Mouse (Mus musculus) midbrain, postnatal 0 days (tissue): ENCODE data around the gene Aifm3. TPM values are rescaled to one million over a fixed set of nuclear protein-coding genes. Genes with fewer than 3 reads are reported as not detected.
A peak's percentile ranks its signal among the peaks of the same experiment; 100 is the strongest.
"Not testable (repeated sequence)": the region's sequence is repeated elsewhere in the genome, so short reads cannot be mapped to it uniquely, and the experiment has no call there.

Experiments
- ATAC-seq: fragments of 200-750 bp; cut with Nextera tagmentation; 2 replicates; pipeline ENCODE4 v1.8.0; 2017; ENCODE audit warnings: moderate number of reproducible peaks, mild to moderate bottlenecking, moderate TSS enrichment, moderate library complexity; ENCODE audit not compliant: low FRiP score
- DNase-seq: peaks from one replicate; pipeline ENCODE4 v3.0.0-alpha.2; 2015; ENCODE audit warnings: low spot score
- H3K27ac ChIP-seq: fragments of 300-500 bp; sonication (generic); 2 replicates; pipeline ENCODE4 v1.5.1; 2014; ENCODE audit warnings: low read depth, mild to moderate bottlenecking, low read length, mixed read lengths
- H3K27me3 ChIP-seq: fragments of 300-500 bp; sonication (generic); 2 replicates; pipeline ENCODE4 v1.6.1; 2014; ENCODE audit warnings: low read length, control low read depth, mixed read lengths; ENCODE audit not compliant: insufficient read depth
- H3K36me3 ChIP-seq: fragments of 300-500 bp; sonication (generic); 2 replicates; pipeline ENCODE4 v1.6.1; 2014; ENCODE audit warnings: low read length, control low read depth, mixed read lengths; ENCODE audit not compliant: insufficient read depth
- H3K4me1 ChIP-seq: fragments of 300-500 bp; sonication (generic); 2 replicates; pipeline ENCODE4 v1.6.1; 2014; ENCODE audit warnings: mild to moderate bottlenecking, control low read depth, antibody characterized with exemption, low read length, mixed read lengths; ENCODE audit not compliant: insufficient read depth
- H3K4me2 ChIP-seq: fragments of 300-500 bp; sonication (generic); 2 replicates; pipeline ENCODE4 v1.6.1; 2014; ENCODE audit warnings: low read depth, mild to moderate bottlenecking, low read length, mixed read lengths; ENCODE audit not compliant: poor library complexity, severe bottlenecking
- H3K4me3 ChIP-seq: fragments of 300-500 bp; sonication (generic); 2 replicates; pipeline ENCODE4 v1.5.1; 2014; ENCODE audit warnings: low read depth, mild to moderate bottlenecking, low read length, moderate library complexity
- H3K9ac ChIP-seq: fragments of 300-500 bp; sonication (generic); replicated peaks from 2 replicates; pipeline ENCODE4 v1.6.1; 2014; ENCODE audit warnings: mild to moderate bottlenecking, low read length, moderate library complexity, mixed read lengths; ENCODE audit not compliant: poor library complexity, severe bottlenecking
- H3K9me3 ChIP-seq: fragments of 300-500 bp; sonication (generic); 2 replicates; pipeline ENCODE4 v1.6.1; 2016; ENCODE audit warnings: low read length, control low read depth
- CTCF ChIP-seq: IDR thresholded peaks from 2 replicates; pipeline ENCODE4 v1.5.1; 2016; ENCODE audit warnings: antibody characterized with exemption, mild to moderate bottlenecking
- WGBS: fragments of 180-500 bp; shearing (Covaris S2); extraction: QIAGEN DNeasy Blood & Tissue Kit; methylation state at CpG from one replicate; pipeline ENCODE4 v1.1.7; 2014; 5-methylcytosine and 5-hydroxymethylcytosine counted together
- polyA plus RNA-seq: library from polyadenylated mRNA; unstranded; fragments of >200 nt; fragmentation: Nextera tagmentation; extraction: Ambion mirVana; gene quantifications from 2 replicates; pipeline ENCODE4 v1.2.1, GENCODE M21; 2015
- total RNA-seq: library from RNA; depleted of rRNA; stranded (reverse); fragments of >200 nt; gene quantifications from 2 replicates; pipeline ENCODE4 v1.2.3, GENCODE M21; 2014

The Aifm3 gene
- total and polyA plus RNA-seq, 2 experiments from 2014 or later, result 14.1 to 23.2 TPM

GRCm38 (mm10) chr16:17507018-17507552 lies 17.7 kb downstream of the Aifm3 start:
- Histone ChIP-seq H3K27ac (no peak overlapping the region), H3K9me3 (no peaks in the 10 kb centered on the region), H3K4me1 (peaks cover 12% of the 10 kb centered on the region), H3K36me3 (peaks cover 8% of the 10 kb centered on the region), H3K4me3 (no peak overlapping the region), H3K9ac (no peak overlapping the region), H3K4me2 (no peak overlapping the region), H3K27me3 (no peaks in the 10 kb centered on the region)
- ATAC-seq (no peak), DNase-seq (no peak)
- no peak for TF ChIP-seq CTCF
- 91% methylated on average over 5 of the region's 5 CpGs for WGBS

DNA sequence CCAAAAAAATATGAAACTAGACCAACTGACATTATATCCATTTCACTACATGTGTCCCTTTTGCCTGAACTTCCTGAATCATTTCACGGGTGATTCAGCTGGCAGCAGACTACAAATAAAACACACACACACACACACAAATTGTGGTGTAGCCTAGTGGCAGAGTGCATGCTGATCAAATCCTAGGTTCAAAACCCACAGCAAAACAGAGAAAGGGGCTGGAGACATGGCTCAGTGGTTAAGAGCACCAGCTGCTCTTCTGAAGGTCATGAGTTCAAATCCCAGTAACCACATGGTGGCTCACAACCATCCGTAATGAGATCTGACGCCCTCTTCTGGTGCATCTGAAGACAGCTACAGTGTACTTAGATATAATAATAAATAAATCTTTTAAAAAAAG lies 18.6 kb downstream of the Aifm3 start:
- peak; percentile 39; the same call in 1 of the 2 replicates for TF ChIP-seq CTCF
- H3K27ac ChIP-seq, result peak overlapping the region; percentile 84
- peaks cover 17% of the 10 kb centered on the region for H3K36me3 ChIP-seq
- H3K4me3 ChIP-seq, result peak overlapping the region; percentile 77
- H3K9me3 ChIP-seq, H3K27me3 ChIP-seq, DNase-seq: not testable (repeated sequence)
- ATAC-seq, result peak; percentile 18; the same call in 1 of the 2 replicates
- H3K4me2 ChIP-seq, result peak overlapping the region; percentile 60
- H3K9ac ChIP-seq, result peak overlapping the region; percentile 84
- 27% methylated on average over 3 of the region's 3 CpGs for WGBS
- peaks cover 12% of the 10 kb centered on the region for H3K4me1 ChIP-seq

DNA sequence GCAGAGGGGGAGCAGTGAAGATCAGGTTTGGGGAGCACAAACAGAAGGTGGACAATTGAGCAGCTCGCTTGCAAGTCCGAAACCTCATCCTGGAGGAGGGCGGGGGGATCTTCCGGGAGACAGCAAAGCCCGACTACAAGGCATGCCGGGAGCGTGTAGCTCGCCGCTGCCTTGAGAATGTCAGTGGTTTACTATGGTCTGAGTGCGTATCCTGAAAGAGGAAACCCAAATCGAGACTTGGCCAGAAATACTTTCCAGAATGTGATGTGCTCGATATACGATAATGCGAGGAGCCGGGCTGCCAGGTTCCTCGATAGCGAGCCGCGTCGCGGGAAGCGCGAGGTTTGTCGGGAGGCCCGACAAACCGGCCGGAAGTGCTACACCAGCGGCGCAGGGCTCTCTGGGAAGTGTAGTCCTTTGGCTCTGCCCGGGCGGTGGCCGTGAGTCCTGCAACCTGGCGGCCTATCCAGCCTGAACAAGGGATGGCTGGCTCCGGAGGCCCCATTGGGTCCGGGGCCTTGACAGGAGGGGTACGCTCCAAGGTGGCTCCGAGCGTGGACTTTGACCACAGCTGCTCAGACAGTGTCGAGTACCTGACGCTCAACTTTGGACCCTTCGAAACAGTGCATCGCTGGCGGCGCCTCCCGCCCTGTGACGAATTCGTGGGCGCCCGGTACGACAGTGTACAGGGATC lies 19.3 kb downstream of the Aifm3 start, which contains the start of gene Lztr1:
Lztr1 (plus strand) TSS at position 143 of the 694 bp plus-strand sequence.
- Histone ChIP-seq H3K4me1 (peaks cover 12% of the 10 kb centered on the region), H3K27me3 (no peaks in the 10 kb centered on the region), H3K9me3 (no peaks in the 10 kb centered on the region), H3K27ac (peak within 1 kb of the TSS; percentile 84), H3K36me3 (peaks cover 24% of the 10 kb centered on the region), H3K4me2 (peak within 1 kb of the TSS; percentile 60), H3K9ac (peak within 1 kb of the TSS; percentile 84), H3K4me3 (peak within 1 kb of the TSS; percentile 77)
- DNase-seq (peak; percentile 93), ATAC-seq (peak; percentile 95)
- peak; percentile 11 for TF ChIP-seq CTCF
- WGBS, result under 1% methylated on average over 50 of the region's 50 CpGs

DNA sequence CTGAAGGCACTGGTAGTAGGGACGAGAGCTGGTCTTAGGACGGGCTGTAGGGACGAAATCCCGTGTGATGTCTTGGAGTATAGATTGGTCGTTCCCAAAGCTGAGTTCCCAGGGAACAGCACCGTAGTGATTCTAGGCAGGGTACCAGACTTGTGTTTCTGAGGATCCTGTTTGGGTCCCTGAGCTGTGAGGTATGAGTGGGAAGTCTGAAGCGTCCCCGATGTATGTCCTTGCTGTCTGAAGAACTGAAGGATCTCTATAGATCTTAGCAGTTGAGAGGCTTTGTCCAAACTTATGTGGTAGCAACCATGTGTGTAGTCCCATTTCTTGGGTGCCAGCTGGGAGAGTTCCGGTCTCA lies 19.8 kb downstream of the Aifm3 start:
- peaks cover 25% of the 10 kb centered on the region for H3K36me3 ChIP-seq
- H3K4me1 ChIP-seq, result peaks cover 12% of the 10 kb centered on the region
- H3K9ac ChIP-seq, result peak overlapping the region; percentile 84
- H3K27me3 ChIP-seq, result no peaks in the 10 kb centered on the region
- peak overlapping the region; percentile 84 for H3K27ac ChIP-seq
- peak overlapping the region; percentile 60 for H3K4me2 ChIP-seq
- peak overlapping the region; percentile 77 for H3K4me3 ChIP-seq
- ATAC-seq (no peak), DNase-seq (peak; percentile 20)
- WGBS, result 13% methylated on average over 9 of the region's 9 CpGs
- no peaks in the 10 kb centered on the region for H3K9me3 ChIP-seq
- TF ChIP-seq CTCF, result no peak

DNA sequence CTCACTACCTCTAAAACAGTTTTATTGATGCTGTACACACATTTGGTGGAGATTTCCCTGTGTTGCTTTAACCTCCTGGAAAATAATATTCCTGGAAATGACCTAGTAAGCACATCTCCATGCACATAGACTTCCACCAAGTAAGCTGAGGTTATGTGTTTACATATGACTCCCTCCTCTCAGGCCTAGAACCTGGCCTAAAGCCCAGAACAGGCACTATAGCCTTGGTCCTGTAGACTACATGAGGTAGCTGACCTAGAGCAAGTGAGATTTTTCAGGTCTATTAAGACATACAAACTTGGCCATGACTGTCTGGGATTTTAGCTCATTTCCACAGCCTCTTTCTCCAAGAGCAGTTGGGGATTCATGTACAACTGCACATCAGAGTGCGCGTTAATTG lies 20.7 kb downstream of the Aifm3 start:
- WGBS, result 95% methylated on average over 2 of the region's 2 CpGs
- peak overlapping the region; percentile 84; the same call in 1 of the 2 replicates for H3K9ac ChIP-seq
- H3K4me3 ChIP-seq, result no peak overlapping the region
- H3K4me1 ChIP-seq, result peaks cover 12% of the 10 kb centered on the region
- no peak for ATAC-seq
- H3K27me3 ChIP-seq, result no peaks in the 10 kb centered on the region
- H3K9me3 ChIP-seq, result no peaks in the 10 kb centered on the region
- peaks cover 25% of the 10 kb centered on the region for H3K36me3 ChIP-seq
- TF ChIP-seq CTCF, result no peak
- H3K27ac ChIP-seq, result no peak overlapping the region
- peak overlapping the region; percentile 60 for H3K4me2 ChIP-seq
- DNase-seq, result no peak

DNA sequence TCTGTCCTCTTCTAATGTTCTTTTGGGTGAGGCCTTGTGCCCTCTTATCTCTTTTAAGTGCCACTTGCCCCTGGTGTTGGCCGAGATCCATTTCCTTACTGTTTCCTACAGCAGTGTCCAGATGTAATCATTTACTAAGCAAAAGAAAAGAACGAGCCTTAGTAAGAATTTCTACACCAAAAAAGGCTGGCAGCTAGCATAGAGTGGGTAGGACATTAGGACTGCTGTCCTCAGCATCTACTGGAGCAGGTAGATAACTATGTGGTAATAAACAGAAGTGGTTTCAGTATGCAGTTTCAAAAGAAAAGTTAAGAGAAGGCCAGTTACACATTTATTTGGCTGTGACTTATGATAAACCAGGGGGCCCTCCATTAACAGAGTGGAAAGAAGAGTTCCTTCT lies 21.3 kb downstream of the Aifm3 start:
- Histone ChIP-seq H3K9ac (no peak overlapping the region), H3K9me3 (no peaks in the 10 kb centered on the region), H3K4me2 (no peak overlapping the region), H3K4me3 (no peak overlapping the region), H3K27me3 (no peaks in the 10 kb centered on the region), H3K27ac (no peak overlapping the region), H3K4me1 (peaks cover 12% of the 10 kb centered on the region), H3K36me3 (peaks cover 30% of the 10 kb centered on the region)
- ATAC-seq (no peak), DNase-seq (no peak)
- WGBS, result 92% methylated on average over 2 of the region's 2 CpGs
- no peak for TF ChIP-seq CTCF
